Mouse (Mus musculus) limb, embryonic 14.5 days (tissue): ENCODE measurements around the gene Alx3. TPM values are rescaled to one million over a fixed set of nuclear protein-coding genes. Genes with fewer than 3 reads are reported as not detected.

Source experiments
- ATAC-seq: fragments of 200-750 bp; cut with Nextera tagmentation; 2 replicates; pipeline ENCODE4 v1.8.0; 2017; ENCODE audit warnings: low read depth, moderate number of reproducible peaks, moderate TSS enrichment; ENCODE audit not compliant: low FRiP score
- DNase-seq: peaks from one replicate; pipeline ENCODE4 v3.0.0-alpha.2; 2015; ENCODE audit warnings: low spot score
- H3K27ac ChIP-seq: fragments of 300-500 bp; sonication (generic); replicated peaks from 2 replicates; pipeline ENCODE4 v1.5.1; 2014; ENCODE audit warnings: low read depth, mild to moderate bottlenecking, low read length, moderate library complexity, mixed read lengths
- H3K27me3 ChIP-seq: fragments of 300-500 bp; sonication (generic); 2 replicates; pipeline ENCODE4 v1.6.1; 2014; ENCODE audit warnings: low read length, mixed read lengths; ENCODE audit not compliant: control insufficient read depth, insufficient read depth
- H3K36me3 ChIP-seq: fragments of 300-500 bp; sonication (generic); 2 replicates; pipeline ENCODE4 v1.6.1; 2014; ENCODE audit warnings: mild to moderate bottlenecking, low read length, moderate library complexity, mixed read lengths; ENCODE audit not compliant: control insufficient read depth, insufficient read depth
- H3K4me1 ChIP-seq: fragments of 300-500 bp; sonication (generic); 2 replicates; pipeline ENCODE4 v1.6.1; 2014; ENCODE audit warnings: antibody characterized with exemption, low read length, mixed read lengths; ENCODE audit not compliant: control insufficient read depth, insufficient read depth
- H3K4me2 ChIP-seq: fragments of 300-500 bp; sonication (generic); replicated peaks from 2 replicates; pipeline ENCODE4 v1.6.1; 2014; ENCODE audit warnings: low read depth, mild to moderate bottlenecking, low read length, moderate library complexity; ENCODE audit not compliant: severe bottlenecking
- H3K4me3 ChIP-seq: fragments of 300-500 bp; sonication (generic); replicated peaks from 2 replicates; pipeline ENCODE4 v1.5.1; 2014; ENCODE audit warnings: low read length
- H3K9ac ChIP-seq: fragments of 300-500 bp; sonication (generic); 2 replicates; pipeline ENCODE4 v1.6.1; 2014; ENCODE audit warnings: mild to moderate bottlenecking, low read depth, low read length, moderate library complexity; ENCODE audit not compliant: severe bottlenecking
- H3K9me3 ChIP-seq: fragments of 300-500 bp; sonication (generic); 2 replicates; pipeline ENCODE4 v1.6.1; 2016; ENCODE audit warnings: low read length; ENCODE audit not compliant: control insufficient read depth
- POLR2A ChIP-seq: fragments of 200-500 bp; IDR thresholded peaks from 2 replicates; pipeline ENCODE4 v1.8.0; 2012; ENCODE audit warnings: inconsistent platforms, mild to moderate bottlenecking, moderate library complexity, borderline replicate concordance; ENCODE audit not compliant: insufficient read depth, insufficient read length; ENCODE audit errors: extremely low read depth
- WGBS: fragments of 180-500 bp; shearing (Covaris S2); extraction: QIAGEN DNeasy Blood & Tissue Kit; methylation state at CpG from one replicate; pipeline ENCODE4 v1.1.7; 2014; 5-methylcytosine and 5-hydroxymethylcytosine counted together
- polyA plus RNA-seq, 2 experiments: library from polyadenylated mRNA; depleted of rRNA in 1 of 2; stranded (reverse) in 1 of 2; unstranded in 1 of 2; fragments of >200 nt; fragmentation: Nextera tagmentation in 1 of 2; extraction: Ambion mirVana in 1 of 2; gene quantifications; 2 replicates each; pipeline versions ENCODE4 v1.2.1 to v1.2.3; 2012 to 2014

Gene Alx3
- polyA plus RNA-seq, 2 experiments, result 9.5 to 14.9 TPM

DNA sequence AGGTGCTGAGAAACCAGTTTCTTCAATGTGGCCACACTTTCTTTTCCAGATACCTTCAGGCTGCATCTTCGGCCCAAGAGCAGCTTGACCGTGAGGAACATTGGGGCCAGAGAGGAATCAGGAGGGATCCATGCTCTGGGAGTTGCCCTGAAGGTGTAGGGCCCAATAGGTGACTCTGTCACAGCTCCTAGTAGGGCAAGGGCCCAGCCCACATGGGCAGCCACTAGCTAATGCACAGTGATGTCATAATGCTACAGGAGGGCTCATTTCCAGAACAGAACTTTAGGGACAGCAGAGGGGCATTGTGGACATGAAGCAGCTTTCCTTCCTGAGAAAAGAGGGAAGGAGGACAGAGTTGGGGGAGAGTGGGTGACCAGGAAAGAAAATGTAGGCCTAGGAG is 40.0 kb upstream of the Alx3 start, which contains the start of gene Ubl4b:
TSS of gene Ubl4b (minus strand) at position 232 of the 400 bp plus-strand sequence.
- Histone ChIP-seq H3K9me3 (no peaks in the 10 kb centered on the region), H3K4me1 (peaks cover 2% of the 10 kb centered on the region), H3K4me2 (no peak within 1 kb of the TSS), H3K4me3 (no peak within 1 kb of the TSS), H3K27me3 (no peaks in the 10 kb centered on the region), H3K9ac (no peak within 1 kb of the TSS), H3K27ac (no peak within 1 kb of the TSS), H3K36me3 (no peaks in the 10 kb centered on the region)
- WGBS, result 91% methylated on average over 2 of the region's 2 CpGs
- no peak for TF ChIP-seq POLR2A
- no peak for ATAC-seq
- no peak for DNase-seq

DNA sequence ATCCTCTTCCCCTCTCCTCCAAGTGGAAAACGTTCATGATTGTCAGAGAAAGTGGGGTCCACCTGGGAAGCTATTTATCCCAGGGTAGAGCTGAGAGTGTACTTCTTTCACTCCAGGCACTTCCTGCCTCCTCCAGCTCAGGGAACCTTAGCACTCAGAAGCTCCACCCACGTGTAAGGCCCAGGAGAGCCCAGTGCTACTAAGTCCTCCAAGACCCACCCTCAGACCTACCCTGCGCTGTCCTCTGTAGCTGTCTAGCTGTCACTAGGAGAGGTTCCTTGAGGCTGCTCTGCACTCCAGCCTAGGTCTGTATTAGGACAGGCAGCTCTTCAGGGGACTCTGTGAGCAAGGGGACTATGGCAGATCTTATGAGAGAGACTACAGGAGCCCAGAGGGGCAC is 36.1 kb upstream of the Alx3 start:
- H3K4me3 ChIP-seq, result no peak overlapping the region
- TF ChIP-seq POLR2A, result no peak
- no peak overlapping the region for H3K9ac ChIP-seq
- no peaks in the 10 kb centered on the region for H3K9me3 ChIP-seq
- no peaks in the 10 kb centered on the region for H3K27me3 ChIP-seq
- WGBS, result 27% methylated on average over 3 of the region's 3 CpGs
- H3K27ac ChIP-seq, result no peak overlapping the region
- no peak for ATAC-seq
- H3K4me1 ChIP-seq, result peaks cover 4% of the 10 kb centered on the region
- H3K36me3 ChIP-seq, result no peaks in the 10 kb centered on the region
- H3K4me2 ChIP-seq, result no peak overlapping the region
- DNase-seq, result no peak

DNA sequence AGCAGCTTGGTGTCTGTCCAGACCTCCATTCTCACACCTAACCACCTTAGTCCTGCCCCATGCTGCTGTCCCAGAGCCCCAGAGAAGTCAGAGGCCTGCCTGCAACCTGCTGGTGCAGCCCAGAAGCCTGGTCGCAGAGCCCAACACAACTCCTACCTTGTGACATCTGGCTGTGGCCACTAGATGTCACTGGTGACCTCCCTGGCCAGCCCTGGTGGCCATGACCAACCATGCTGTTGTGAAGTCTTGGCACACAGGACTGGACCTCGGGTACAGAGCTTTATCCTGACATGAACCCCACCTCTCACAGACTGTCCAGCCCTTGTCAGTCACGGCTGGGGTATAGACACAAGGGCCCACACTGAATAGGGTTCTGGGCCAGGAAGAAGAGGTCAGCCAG is 35.6 kb upstream of the Alx3 start:
- Histone ChIP-seq H3K4me1 (peaks cover 6% of the 10 kb centered on the region), H3K27ac (no peak overlapping the region), H3K4me2 (no peak overlapping the region), H3K9ac (no peak overlapping the region), H3K27me3 (no peaks in the 10 kb centered on the region), H3K4me3 (no peak overlapping the region), H3K36me3 (no peaks in the 10 kb centered on the region), H3K9me3 (no peaks in the 10 kb centered on the region)
- 7% methylated on average over 3 of the region's 3 CpGs for WGBS
- no peak for TF ChIP-seq POLR2A
- ATAC-seq (peak; percentile 58; the same call in 1 of the 2 replicates), DNase-seq (no peak)

DNA sequence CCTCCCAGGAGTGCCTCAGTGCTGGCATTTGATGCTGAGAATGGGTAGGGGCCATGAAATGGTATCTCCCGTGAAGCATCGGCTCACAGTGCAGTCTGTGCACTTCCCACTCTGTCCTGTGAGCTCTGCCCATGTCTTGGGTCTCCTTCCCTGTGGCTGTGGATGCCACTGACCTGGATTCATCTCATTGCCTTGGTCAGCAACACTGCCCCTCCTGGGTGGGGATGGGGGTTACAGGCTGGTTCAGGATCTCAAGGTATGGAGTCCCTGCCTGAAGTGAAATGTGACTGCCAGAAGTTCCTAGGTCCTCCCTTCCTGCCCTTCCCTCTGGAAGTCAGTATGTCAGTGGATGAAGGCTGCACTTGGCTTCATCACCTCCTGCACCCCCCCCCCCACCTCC is 32.7 kb upstream of the Alx3 start:
- Histone ChIP-seq H3K4me1 (peaks cover 6% of the 10 kb centered on the region), H3K4me3 (no peak overlapping the region), H3K27me3 (no peaks in the 10 kb centered on the region), H3K36me3 (no peaks in the 10 kb centered on the region), H3K9me3 (no peaks in the 10 kb centered on the region), H3K9ac (no peak overlapping the region), H3K27ac (no peak overlapping the region), H3K4me2 (no peak overlapping the region)
- no peak for DNase-seq
- TF ChIP-seq POLR2A, result no peak
- no peak for ATAC-seq
- 35% methylated on average over 2 of the region's 2 CpGs for WGBS

DNA sequence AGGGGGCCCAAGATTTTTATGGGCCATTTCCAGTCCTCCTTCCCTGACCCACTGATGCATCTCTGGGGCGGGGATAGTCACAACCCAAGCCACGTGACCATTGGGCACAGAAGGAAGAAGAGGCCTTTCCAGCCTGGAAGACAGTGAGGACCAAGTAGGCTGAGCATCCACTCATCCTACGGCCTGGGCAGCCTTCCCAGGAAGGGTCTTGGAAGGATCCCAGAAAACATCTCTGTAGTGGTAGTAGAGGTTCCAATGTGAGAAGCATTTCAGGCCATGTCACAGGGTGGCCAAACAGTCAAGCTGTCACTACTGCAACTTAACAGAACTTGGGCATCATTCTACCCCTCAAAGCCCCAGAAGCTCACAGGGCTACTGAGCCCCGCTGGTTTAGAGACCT is 32.2 kb upstream of the Alx3 start:
- Histone ChIP-seq H3K4me2 (no peak overlapping the region), H3K36me3 (no peaks in the 10 kb centered on the region), H3K4me3 (no peak overlapping the region), H3K4me1 (peaks cover 6% of the 10 kb centered on the region), H3K9me3 (no peaks in the 10 kb centered on the region), H3K27ac (no peak overlapping the region), H3K9ac (no peak overlapping the region), H3K27me3 (no peaks in the 10 kb centered on the region)
- 39% methylated on average over 4 of the region's 4 CpGs for WGBS
- TF ChIP-seq POLR2A, result no peak
- no peak for DNase-seq
- no peak for ATAC-seq

DNA sequence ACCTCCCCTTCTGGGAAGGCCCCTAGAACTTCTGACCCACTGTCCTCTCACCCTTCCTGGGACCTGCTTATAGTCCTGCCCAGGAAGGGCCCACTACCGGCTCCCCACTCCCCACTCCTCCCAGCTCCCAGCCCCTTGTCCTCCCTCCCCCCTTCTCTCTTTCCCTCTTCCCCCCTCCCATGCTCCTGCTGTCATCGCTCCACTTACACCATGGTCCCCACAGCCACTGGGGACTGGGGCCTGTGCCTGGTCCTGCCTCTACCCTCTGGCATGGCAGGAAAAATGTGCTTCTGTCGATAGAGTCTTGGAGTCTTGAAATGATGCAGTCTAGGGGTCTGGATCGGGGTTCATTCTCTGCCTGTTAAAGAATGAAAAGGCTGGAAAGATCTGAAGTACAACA is 31.0 kb upstream of the Alx3 start:
- Histone ChIP-seq H3K4me2 (no peak overlapping the region), H3K27ac (no peak overlapping the region), H3K27me3 (no peaks in the 10 kb centered on the region), H3K4me3 (no peak overlapping the region), H3K36me3 (no peaks in the 10 kb centered on the region), H3K4me1 (peaks cover 6% of the 10 kb centered on the region), H3K9ac (no peak overlapping the region), H3K9me3 (no peaks in the 10 kb centered on the region)
- TF ChIP-seq POLR2A, result no peak
- 19% methylated on average over 4 of the region's 4 CpGs for WGBS
- ATAC-seq, result no peak
- DNase-seq, result no peak
